Mouse (Mus musculus) embryonic facial prominence, embryonic 12.5 days (tissue): Measurements from ENCODE around the gene Pcsk1n. TPM values are rescaled to one million over a fixed set of nuclear protein-coding genes. Genes with fewer than 3 reads are reported as not detected.

Experiments used
- ATAC-seq: fragments of 200-750 bp; cut with Nextera tagmentation; 2 replicates; pipeline ENCODE4 v1.8.0; 2017; ENCODE audit not compliant: insufficient number of reproducible peaks, insufficient read depth, low FRiP score, low TSS enrichment
- H3K27ac ChIP-seq: fragments of 300-500 bp; sonication (generic); 2 replicates; pipeline ENCODE4 v1.5.1; 2016; ENCODE audit warnings: mild to moderate bottlenecking
- H3K27me3 ChIP-seq: fragments of 300-500 bp; sonication (generic); 2 replicates; pipeline ENCODE4 v1.6.1; 2016; ENCODE audit warnings: mild to moderate bottlenecking, moderate library complexity
- H3K36me3 ChIP-seq: fragments of 300-500 bp; sonication (generic); 2 replicates; pipeline ENCODE4 v1.6.1; 2016; ENCODE audit warnings: mild to moderate bottlenecking
- H3K4me1 ChIP-seq: fragments of 300-500 bp; sonication (generic); 2 replicates; pipeline ENCODE4 v1.6.1; 2016
- H3K4me2 ChIP-seq: fragments of 300-500 bp; sonication (generic); replicated peaks from 2 replicates; pipeline ENCODE4 v1.6.1; 2016; ENCODE audit warnings: mild to moderate bottlenecking, moderate library complexity
- H3K4me3 ChIP-seq: fragments of 300-500 bp; sonication (generic); 2 replicates; pipeline ENCODE4 v1.5.1; 2016; ENCODE audit warnings: mild to moderate bottlenecking
- H3K9ac ChIP-seq: fragments of 300-500 bp; sonication (generic); 2 replicates; pipeline ENCODE4 v1.6.1; 2016; ENCODE audit warnings: mild to moderate bottlenecking, moderate library complexity
- H3K9me3 ChIP-seq: fragments of 300-500 bp; sonication (generic); 2 replicates; pipeline ENCODE4 v1.6.1; 2016; ENCODE audit warnings: mild to moderate bottlenecking, moderate library complexity
- WGBS: fragments of 180-500 bp; shearing (Covaris S2); methylation state at CpG from one replicate; pipeline ENCODE4 v1.1.7; 2016; 5-methylcytosine and 5-hydroxymethylcytosine counted together
- polyA plus RNA-seq: library from polyadenylated mRNA; unstranded; fragments of >200 nt; fragmentation: Nextera tagmentation; extraction: Ambion mirVana; gene quantifications from 2 replicates; pipeline ENCODE4 v1.2.1, GENCODE M21; 2016

Gene Pcsk1n
- polyA plus RNA-seq, 1 experiment from 2014 or later: 7.1 TPM

GRCm38 (mm10) chrX:7947900-7948492 lies 28.4 kb downstream of the Pcsk1n start:
- Histone ChIP-seq H3K27ac (no peak overlapping the region), H3K4me2 (peak overlapping the region; percentile 43), H3K4me3 (peak overlapping the region; percentile 40), H3K4me1 (peaks cover 3% of the 10 kb centered on the region; the same call in 1 of the 2 replicates), H3K36me3 (0 out of 2 replicates have a peak, but pooled peaks cover 4% of the 10 kb centered on the region), H3K9ac (no peak overlapping the region), H3K27me3 (no peaks in the 10 kb centered on the region), H3K9me3 (no peaks in the 10 kb centered on the region)
- ATAC-seq: peak; percentile 98
- 16% methylated on average over 38 of the region's 38 CpGs for WGBS

- H3K4me1 ChIP-seq: peaks cover 3% of the 10 kb centered on the region; the same call in 1 of the 2 replicates
- no peak for ATAC-seq
- H3K27ac ChIP-seq: no peak overlapping the region
- H3K4me3 ChIP-seq: no peak overlapping the region
- H3K9ac ChIP-seq: no peak overlapping the region
- 91% methylated on average over 7 of the region's 7 CpGs for WGBS
- H3K9me3 ChIP-seq: no peaks in the 10 kb centered on the region
- H3K27me3 ChIP-seq: no peaks in the 10 kb centered on the region
- H3K4me2 ChIP-seq: no peak overlapping the region
- H3K36me3 ChIP-seq: no peaks in the 10 kb centered on the region
Measured at GRCm38 (mm10) chrX:7950091-7950490, 30.5 kb downstream of the Pcsk1n start.

- Histone ChIP-seq H3K4me2 (no peak overlapping the region), H3K27me3 (no peaks in the 10 kb centered on the region), H3K36me3 (no peaks in the 10 kb centered on the region), H3K4me1 (no peaks in the 10 kb centered on the region), H3K9ac (no peak overlapping the region), H3K27ac (no peak overlapping the region), H3K9me3 (no peaks in the 10 kb centered on the region), H3K4me3 (no peak overlapping the region)
- 88% methylated on average over 9 of the region's 9 CpGs for WGBS
- ATAC-seq: no peak
Measured at GRCm38 (mm10) chrX:7958868-7959267, 39.2 kb downstream of the Pcsk1n start.

- 76% methylated on average over 7 of the region's 7 CpGs for WGBS
- no peaks in the 10 kb centered on the region for H3K4me1 ChIP-seq
- no peak for ATAC-seq
Measured at GRCm38 (mm10) chrX:7963829-7964626, 44.4 kb downstream of the Pcsk1n start.

GRCm38 (mm10) chrX:7966161-7966560 lies 46.5 kb downstream of the Pcsk1n start:
- Histone ChIP-seq H3K9me3 (no peaks in the 10 kb centered on the region), H3K27ac (no peak overlapping the region), H3K4me2 (no peak overlapping the region), H3K9ac (no peak overlapping the region), H3K27me3 (no peaks in the 10 kb centered on the region), H3K36me3 (no peaks in the 10 kb centered on the region), H3K4me3 (no peak overlapping the region), H3K4me1 (no peaks in the 10 kb centered on the region)
- no peak for ATAC-seq
- 76% methylated on average over 4 of the region's 4 CpGs for WGBS

More at GRCm38 (mm10) chrX:7963829-7964626, 44.4 kb downstream of the Pcsk1n start:
- H3K36me3 ChIP-seq: no peaks in the 10 kb centered on the region
- H3K4me2 ChIP-seq: no peak overlapping the region
- no peaks in the 10 kb centered on the region for H3K27me3 ChIP-seq
- no peak overlapping the region for H3K4me3 ChIP-seq
- H3K9ac ChIP-seq: no peak overlapping the region
- H3K27ac ChIP-seq: no peak overlapping the region
- H3K9me3 ChIP-seq: no peaks in the 10 kb centered on the region

- Histone ChIP-seq H3K27me3 (no peaks in the 10 kb centered on the region), H3K4me1 (no peaks in the 10 kb centered on the region), H3K4me2 (no peak overlapping the region), H3K27ac (no peak overlapping the region), H3K9ac (no peak overlapping the region), H3K4me3 (no peak overlapping the region), H3K9me3 (no peaks in the 10 kb centered on the region), H3K36me3 (no peaks in the 10 kb centered on the region)
- no peak for ATAC-seq
- 85% methylated on average over 6 of the region's 9 CpGs for WGBS
Measured at GRCm38 (mm10) chrX:7967596-7968201, 48.1 kb downstream of the Pcsk1n start.

- H3K9me3 ChIP-seq: no peaks in the 10 kb centered on the region
- WGBS: 85% methylated on average over 8 of the region's 8 CpGs
- H3K4me1 ChIP-seq: no peaks in the 10 kb centered on the region
- no peak overlapping the region for H3K9ac ChIP-seq
- H3K27ac ChIP-seq: no peak overlapping the region
- H3K36me3 ChIP-seq: no peaks in the 10 kb centered on the region
- no peak overlapping the region for H3K4me2 ChIP-seq
- H3K4me3 ChIP-seq: no peak overlapping the region
- no peak for ATAC-seq
- H3K27me3 ChIP-seq: no peaks in the 10 kb centered on the region
Measured at GRCm38 (mm10) chrX:7968226-7968625, 48.6 kb downstream of the Pcsk1n start.

GRCm38 (mm10) chrX:7968899-7969298 lies 49.3 kb downstream of the Pcsk1n start:
- no peaks in the 10 kb centered on the region for H3K27me3 ChIP-seq
- ATAC-seq: no peak
- no peak overlapping the region for H3K9ac ChIP-seq
- 90% methylated on average over 3 of the region's 3 CpGs for WGBS
- H3K36me3 ChIP-seq: no peaks in the 10 kb centered on the region
- no peak overlapping the region for H3K4me3 ChIP-seq
- no peak overlapping the region for H3K27ac ChIP-seq
- no peaks in the 10 kb centered on the region for H3K9me3 ChIP-seq
- H3K4me1 ChIP-seq: no peaks in the 10 kb centered on the region
- H3K4me2 ChIP-seq: no peak overlapping the region

GRCm38 (mm10) chrX:7971292-7971691 lies 51.7 kb downstream of the Pcsk1n start:
- Histone ChIP-seq H3K27me3 (no peaks in the 10 kb centered on the region), H3K4me2 (no peak overlapping the region), H3K9me3 (no peaks in the 10 kb centered on the region), H3K4me3 (no peak overlapping the region), H3K27ac (no peak overlapping the region), H3K9ac (no peak overlapping the region), H3K36me3 (no peaks in the 10 kb centered on the region), H3K4me1 (no peaks in the 10 kb centered on the region)
- ATAC-seq: no peak
- 62% methylated on average over 4 of the region's 4 CpGs for WGBS

Other genes starting within 250 kb of the Pcsk1n start
- gene Plp2, start 248.4 kb upstream of the Pcsk1n start, polyA plus RNA-seq: 58.4 and 63.2 TPM in 2 replicates
- gene Magix, start 238.6 kb upstream of the Pcsk1n start, polyA plus RNA-seq: 0.11 and 0.15 TPM in 2 replicates
- gene Gpkow, start 222.7 kb upstream of the Pcsk1n start, polyA plus RNA-seq: 38.7 and 39.6 TPM in 2 replicates
- gene Wdr45, start 205.5 kb upstream of the Pcsk1n start, polyA plus RNA-seq: 32.3 and 33.0 TPM in 2 replicates
- not detected in 2 replicates for gene Gm45208, start 197.6 kb upstream of the Pcsk1n start, polyA plus RNA-seq
- gene Praf2, start 191.4 kb upstream of the Pcsk1n start, polyA plus RNA-seq: 69.9 and 71.0 TPM in 2 replicates
- 18.9 and 27.5 TPM in 2 replicates for gene Ccdc120, start 168.9 kb upstream of the Pcsk1n start, polyA plus RNA-seq
- gene Tfe3, start 157.3 kb upstream of the Pcsk1n start, polyA plus RNA-seq: 31.8 and 32.1 TPM in 2 replicates
- gene Gripap1, start 130.1 kb upstream of the Pcsk1n start, polyA plus RNA-seq: 50.4 and 53.5 TPM in 2 replicates
- gene Kcnd1, start 97.5 kb upstream of the Pcsk1n start, polyA plus RNA-seq: 2.3 and 2.4 TPM in 2 replicates
- gene Otud5, start 78.5 kb upstream of the Pcsk1n start, polyA plus RNA-seq: 67.4 and 70.2 TPM in 2 replicates
- gene Pim2, start 41.6 kb upstream of the Pcsk1n start, polyA plus RNA-seq: 5.9 and 6.0 TPM in 2 replicates
- gene Slc35a2, start 35.8 kb upstream of the Pcsk1n start, polyA plus RNA-seq: 30.4 and 33.1 TPM in 2 replicates
- 147 and 162 TPM in 2 replicates for gene Pqbp1, start 20.6 kb upstream of the Pcsk1n start, polyA plus RNA-seq
- gene Timm17b, start 20.5 kb upstream of the Pcsk1n start, polyA plus RNA-seq: 167 and 169 TPM in 2 replicates
- not detected in 2 replicates for gene Gm10491, start 12.0 kb upstream of the Pcsk1n start, polyA plus RNA-seq
- gene Gm10490, start 10.3 kb upstream of the Pcsk1n start, polyA plus RNA-seq: not detected in 2 replicates
- gene Eras, start 8.8 kb downstream of the Pcsk1n start, polyA plus RNA-seq: not detected in 2 replicates
- gene Hdac6, start 28.1 kb downstream of the Pcsk1n start, polyA plus RNA-seq: 49.3 and 53.7 TPM in 2 replicates
- 1.8 and 2.3 TPM in 2 replicates for gene Gata1, start 58.2 kb downstream of the Pcsk1n start, polyA plus RNA-seq
- gene Glod5, start 98.7 kb downstream of the Pcsk1n start, polyA plus RNA-seq: not detected in 2 replicates
- 77.3 and 77.8 TPM in 2 replicates for gene Suv39h1, start 154.9 kb downstream of the Pcsk1n start, polyA plus RNA-seq
- gene Was, start 170.7 kb downstream of the Pcsk1n start, polyA plus RNA-seq: 0.19 and 0.20 TPM in 2 replicates
- 23.1 and 23.6 TPM in 2 replicates for gene Wdr13, start 213.1 kb downstream of the Pcsk1n start, polyA plus RNA-seq
- gene Rbm3, start 226.1 kb downstream of the Pcsk1n start, polyA plus RNA-seq: 466 and 497 TPM in 2 replicates